Mouse (Mus musculus): ENCODE measurements around the gene Tex37.
A peak's percentile ranks its signal among the peaks of the same experiment; 100 is the strongest.

Tex37 gene

GRCm38 (mm10) chr6:70918827-70919226 lies at the start of gene Tex37:
Gene Tex37 (minus strand): TSS chr6:70918927.
- no peak for DNase-seq (ENCODE audit: low spot score in 2 of 2)

DNA sequence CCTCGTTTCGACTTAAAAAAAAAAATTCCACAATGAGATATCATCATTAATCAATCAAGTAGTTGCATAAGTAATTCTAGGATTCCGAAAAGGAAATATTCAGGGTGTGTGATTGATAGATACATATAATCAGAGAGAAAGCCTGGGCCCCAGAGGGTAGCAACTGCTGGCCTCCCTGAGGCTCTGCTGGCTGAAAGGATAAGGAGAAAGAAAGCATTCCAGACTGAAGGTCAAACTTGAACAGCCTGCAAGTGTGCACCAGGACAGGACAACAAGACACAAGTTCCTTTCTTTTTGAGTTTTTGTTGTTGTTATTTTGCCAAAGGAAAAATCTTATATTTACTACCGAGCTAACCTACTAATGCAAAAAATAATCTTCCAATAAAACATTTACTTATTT lies 49.6 kb upstream of the Tex37 start:
- no peak for DNase-seq (ENCODE audit: low spot score in 2 of 2)

DNA sequence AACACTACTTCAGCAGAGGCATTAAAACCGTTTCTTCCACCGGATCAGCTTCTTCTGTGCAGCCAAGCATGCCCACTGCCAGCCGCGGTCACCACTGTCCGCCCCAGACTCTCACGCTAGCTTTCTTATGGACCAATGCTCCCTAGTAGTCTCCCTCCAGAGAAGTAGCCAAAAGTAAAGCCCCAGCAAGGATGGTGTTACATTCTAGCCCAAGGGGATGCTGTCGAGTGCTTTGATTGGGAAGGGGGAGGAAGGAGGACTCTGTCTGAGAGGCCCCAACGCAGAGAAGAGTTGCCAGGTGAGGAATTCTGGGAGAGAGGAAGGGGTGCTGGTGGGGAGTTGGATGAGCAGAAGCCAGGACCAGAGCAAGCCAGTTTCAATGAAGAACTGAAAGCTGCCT lies 48.7 kb upstream of the Tex37 start:
- DNase-seq (ENCODE audit: low spot score in 2 of 2), result no peak

DNA sequence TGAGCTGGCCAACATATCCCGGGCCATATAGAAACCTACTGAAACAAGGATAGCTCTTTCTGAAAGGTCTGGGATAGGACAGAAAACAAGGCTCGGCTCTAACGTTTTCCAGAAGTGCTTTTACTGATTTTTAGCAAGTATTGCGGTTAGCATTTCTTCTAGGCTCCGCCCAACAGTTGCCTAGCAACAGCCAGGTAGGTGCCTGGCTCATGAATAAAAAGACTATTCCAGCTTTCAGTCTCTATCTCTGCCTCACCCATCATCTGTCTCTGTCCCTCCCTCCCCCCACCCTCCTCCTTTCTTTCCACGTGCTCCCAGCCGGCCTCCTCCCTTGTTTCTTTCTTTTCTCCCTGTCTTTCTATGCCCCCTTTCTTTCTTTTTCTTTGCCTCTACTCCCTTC lies 47.0 kb upstream of the Tex37 start:
- DNase-seq (ENCODE audit: low spot score in 2 of 2), result no peak

DNA sequence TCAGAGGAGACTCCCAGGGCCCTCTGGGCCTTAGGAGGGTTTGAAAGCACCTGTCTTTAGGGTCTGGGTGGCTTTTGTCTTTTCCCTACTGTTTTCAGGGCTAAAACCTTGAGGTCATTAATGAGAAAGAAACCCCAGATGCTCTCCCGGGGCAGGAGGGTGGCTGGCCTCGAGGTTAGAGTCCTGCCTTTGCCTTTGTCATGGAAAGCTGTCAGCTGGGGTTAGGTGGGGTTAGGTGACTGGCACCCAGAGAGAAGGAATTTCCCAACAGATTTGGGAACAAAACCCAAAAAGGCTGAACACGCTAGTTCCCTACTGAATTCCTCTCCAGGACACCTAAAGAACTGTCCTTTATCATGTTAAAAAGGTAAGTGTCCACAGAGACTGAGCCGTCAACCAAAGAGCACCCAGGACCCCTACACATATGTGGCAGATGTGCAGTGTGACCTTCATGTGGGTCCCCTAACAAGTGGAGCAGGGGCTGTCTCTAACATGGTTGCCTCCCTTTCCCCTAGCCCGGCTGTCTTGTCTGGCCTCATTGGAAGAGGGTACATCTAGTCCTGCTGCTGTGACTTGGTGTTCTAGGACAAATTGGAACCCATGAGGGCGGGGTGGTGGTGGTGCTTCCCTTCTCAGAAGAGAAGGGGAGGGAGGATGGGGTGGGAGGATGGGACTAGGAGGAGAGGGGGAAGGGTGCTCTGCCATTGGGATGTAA lies 45.5 kb upstream of the Tex37 start:
- DNase-seq (ENCODE audit: low spot score in 2 of 2), result no peak

GRCm38 (mm10) chr6:70957341-70957940 lies 38.7 kb upstream of the Tex37 start:
- DNase-seq (ENCODE audit: low spot score in 2 of 2), result no peak

DNA sequence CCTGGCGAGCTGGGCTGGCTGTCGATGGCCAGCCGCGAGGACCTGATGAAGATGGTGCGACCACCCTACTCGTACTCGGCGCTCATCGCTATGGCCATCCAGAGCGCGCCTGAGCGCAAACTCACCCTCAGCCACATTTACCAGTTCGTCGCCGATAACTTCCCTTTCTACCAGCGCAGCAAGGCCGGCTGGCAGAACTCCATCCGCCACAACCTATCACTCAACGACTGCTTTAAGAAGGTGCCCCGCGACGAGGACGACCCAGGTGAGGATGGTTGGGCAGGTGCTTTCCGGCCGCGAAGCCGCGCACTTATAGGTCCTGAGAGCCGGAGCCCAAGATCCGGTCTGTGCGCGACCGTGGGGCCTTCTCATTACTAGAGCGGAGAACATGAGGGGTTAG lies 38.2 kb upstream of the Tex37 start:
- DNase-seq (ENCODE audit: low spot score in 2 of 2), result no peak

DNA sequence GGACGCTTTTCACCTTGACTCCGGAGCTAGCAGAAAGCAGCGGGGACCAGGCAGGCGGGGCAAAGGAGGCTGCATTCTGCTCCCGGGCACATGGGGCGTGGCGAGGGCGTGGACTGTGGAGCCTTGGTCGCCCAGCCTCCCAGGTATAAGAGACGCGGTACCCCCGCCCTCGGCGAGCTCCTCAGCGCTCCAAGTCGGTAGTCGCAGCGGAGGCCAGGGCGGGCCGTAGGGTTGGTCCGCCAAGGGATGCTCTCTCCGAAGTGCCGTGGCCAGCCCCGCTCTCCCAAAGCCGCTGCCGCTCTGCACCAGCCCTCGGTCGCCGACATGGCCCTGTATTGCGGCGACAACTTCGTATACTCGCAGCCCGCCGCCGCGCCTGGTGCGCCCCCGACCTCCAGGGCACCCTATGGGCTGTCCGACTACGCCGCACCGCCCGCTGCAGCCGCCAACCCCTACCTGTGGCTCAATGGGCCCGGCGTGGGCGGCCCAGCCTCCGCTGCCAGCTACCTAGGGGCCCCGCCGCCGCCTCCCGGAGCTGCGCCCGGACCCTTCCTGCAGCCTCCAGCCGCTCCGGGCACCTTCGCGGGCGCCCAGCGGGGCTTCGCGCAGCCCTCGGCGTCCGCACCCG lies 37.7 kb upstream of the Tex37 start, which contains the start of gene Foxi3:
Gene Foxi3, plus strand, starts transcription at position 247 of the 628 bp plus-strand sequence.
- no peak for DNase-seq (ENCODE audit: low spot score in 2 of 2)

GRCm38 (mm10) chr6:70955841-70956240 lies 37.1 kb upstream of the Tex37 start:
- DNase-seq (ENCODE audit: low spot score in 2 of 2), result no peak

- DNase-seq (ENCODE audit: low spot score in 2 of 2), result no peak
Measured at GRCm38 (mm10) chr6:70955291-70955800, 36.6 kb upstream of the Tex37 start.

DNA sequence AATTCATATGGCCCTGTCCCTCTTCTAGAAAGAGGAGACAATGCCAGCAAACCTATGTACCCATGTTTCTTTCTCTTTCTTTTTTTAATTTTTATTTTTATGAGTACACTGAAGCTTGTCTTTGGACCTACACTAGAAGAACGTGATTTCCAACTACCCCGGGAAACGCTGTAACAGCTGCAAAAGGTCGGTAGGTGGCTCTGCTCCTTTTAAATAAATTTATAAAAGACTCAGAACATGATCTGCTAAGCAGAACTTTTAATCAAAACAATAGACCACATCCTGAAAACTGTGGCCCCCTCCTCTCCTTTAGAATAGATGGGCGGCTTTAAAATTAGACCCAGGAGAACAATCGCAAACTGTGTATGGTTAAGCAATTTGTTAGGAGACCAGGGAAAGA lies 35.3 kb upstream of the Tex37 start:
- DNase-seq (ENCODE audit: low spot score in 2 of 2), result no peak

DNA sequence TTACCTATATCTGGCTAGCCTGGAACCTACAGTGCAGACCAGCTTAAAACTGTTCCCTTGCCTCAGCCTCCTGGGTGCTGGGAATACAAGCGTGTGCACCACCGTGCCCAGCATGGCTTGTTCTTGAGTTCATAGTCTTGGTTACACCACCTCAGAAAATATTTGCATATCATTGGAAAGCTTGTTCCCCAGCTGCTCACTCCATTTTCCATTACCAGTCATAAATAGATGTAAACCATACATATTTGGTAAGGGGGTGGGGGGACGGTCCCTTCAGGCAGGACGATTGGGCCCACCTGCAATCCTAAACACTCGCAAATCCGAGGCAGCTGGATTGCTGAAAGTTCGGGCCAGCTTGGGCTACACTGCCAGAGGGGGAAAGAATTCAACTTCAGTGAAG lies 34.5 kb upstream of the Tex37 start:
- DNase-seq (ENCODE audit: low spot score in 2 of 2), result no peak

- DNase-seq (ENCODE audit: low spot score in 2 of 2), result no peak
Measured at GRCm38 (mm10) chr6:70931801-70932200, 13.1 kb upstream of the Tex37 start.

DNA sequence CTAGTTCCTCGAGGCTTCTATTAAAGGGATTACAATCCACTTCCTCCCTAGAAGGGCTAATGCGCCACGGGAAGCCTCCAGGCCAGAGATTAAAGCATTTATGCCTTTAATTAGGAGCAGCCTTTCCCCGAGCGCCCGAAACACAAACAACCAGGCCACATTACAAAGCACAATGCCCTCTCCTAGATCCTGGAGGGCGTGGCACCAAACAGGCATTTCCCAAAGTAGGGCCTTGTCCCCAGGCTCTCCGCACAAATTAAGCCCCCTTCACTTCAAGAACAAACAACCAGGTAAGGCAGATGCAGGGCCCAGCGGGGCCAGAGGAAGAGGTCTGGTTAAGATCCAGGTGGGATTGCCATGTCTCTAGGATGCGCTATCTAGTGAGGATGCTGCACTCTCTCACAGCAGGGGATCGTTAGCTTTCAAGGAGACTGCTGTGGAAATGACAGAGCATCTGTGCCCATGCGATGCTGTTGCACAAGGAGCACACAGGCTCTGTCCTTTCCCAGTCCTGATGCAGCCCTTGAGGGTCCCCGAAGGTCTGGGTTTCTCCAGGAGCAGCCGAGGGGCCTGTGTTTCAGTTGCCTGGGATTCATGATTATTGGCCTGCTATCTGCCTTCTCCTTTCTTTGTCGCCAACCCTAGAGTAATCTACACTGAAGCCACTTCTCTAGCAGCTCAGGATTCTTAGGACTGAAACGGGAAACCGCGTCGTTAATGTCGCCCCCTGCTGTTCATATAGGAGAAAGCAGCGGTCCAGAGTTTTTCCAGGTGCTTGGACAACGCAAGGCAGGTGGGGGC lies 2.7 kb upstream of the Tex37 start:
- peak in 1 of 2 experiments; percentile 9 for DNase-seq (ENCODE audit: low spot score in 2 of 2)

DNA sequence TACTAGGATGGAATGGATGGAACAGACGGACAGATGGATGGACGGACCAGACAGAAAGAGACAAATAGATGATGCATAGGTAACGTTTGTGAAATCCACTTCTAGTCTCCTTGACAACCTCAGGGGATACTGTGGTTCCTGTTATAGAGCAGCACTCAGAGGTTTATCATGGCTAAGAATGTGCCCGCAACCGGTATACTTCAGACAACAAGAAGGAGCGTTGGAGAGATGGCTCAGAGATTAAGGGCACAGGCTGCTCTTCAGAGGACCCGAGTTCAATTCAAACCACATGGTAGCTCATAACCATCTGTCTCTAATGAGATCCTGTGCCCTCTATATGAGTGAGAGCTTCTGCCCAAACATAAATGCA lies 6.3 kb downstream of the Tex37 start:
- no peak for DNase-seq (ENCODE audit: low spot score in 2 of 2)

DNA sequence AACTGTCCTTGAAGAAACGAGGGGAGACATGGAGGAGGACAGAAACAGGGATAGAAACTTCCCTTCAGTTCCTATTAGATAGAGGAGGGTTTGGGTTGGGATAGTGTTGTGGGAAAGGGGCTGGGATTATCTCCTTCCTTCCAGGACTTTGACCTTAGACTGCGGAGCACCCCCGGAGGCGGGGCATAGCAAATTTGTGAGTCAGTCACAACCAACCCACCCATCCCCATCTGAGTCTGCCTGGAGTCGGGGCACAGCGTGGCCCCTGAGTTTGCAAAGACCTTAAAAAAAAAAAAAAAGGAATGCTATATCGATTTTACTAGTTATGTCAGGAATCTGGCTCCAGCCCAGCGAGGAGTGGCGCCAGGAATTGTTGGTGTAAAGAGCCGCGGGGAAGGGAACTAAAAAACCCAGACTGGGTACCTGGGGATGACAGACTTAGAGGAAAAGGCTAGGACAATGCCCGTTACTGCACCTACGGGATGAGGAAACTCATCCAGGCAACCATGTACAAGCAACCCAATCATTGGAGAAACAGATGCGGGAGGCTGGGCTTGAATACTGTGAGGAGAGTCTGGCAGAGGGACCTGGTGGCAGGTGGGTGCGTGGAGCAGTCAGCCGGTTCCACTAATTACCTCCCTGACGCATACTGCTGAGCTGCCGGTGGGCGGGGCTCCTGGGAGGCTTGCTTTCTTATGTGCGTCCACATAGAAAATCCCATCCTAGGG lies 6.9 kb downstream of the Tex37 start:
- DNase-seq (ENCODE audit: low spot score in 2 of 2), result no peak

GRCm38 (mm10) chr6:70910285-70910684 lies 8.4 kb downstream of the Tex37 start:
- DNase-seq (ENCODE audit: low spot score in 2 of 2), result no peak

GRCm38 (mm10) chr6:70909572-70909971 lies 9.2 kb downstream of the Tex37 start:
- DNase-seq (ENCODE audit: low spot score in 2 of 2), result no peak

DNA sequence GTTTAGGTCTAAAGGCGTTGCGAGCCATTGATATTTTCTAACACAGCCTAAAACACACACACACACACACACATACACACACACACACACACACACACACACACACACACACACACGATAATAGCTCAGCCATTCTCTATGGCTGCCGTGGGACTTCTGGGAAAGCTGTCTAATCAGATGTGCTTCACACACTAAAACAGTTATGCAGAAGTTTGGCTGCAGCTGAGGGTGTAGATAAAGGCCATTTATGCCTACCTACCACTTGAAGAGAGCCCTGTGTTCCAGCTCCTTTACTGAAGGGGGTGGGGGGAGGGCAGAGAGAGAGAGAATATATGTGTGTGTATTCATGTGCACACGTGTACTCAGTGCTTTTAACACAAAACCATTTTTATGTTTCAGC lies 15.0 kb downstream of the Tex37 start:
- DNase-seq (ENCODE audit: low spot score in 2 of 2), result no peak

- no peak for DNase-seq (ENCODE audit: low spot score in 2 of 2)
Measured at GRCm38 (mm10) chr6:70899594-70900003, 19.1 kb downstream of the Tex37 start.

DNA sequence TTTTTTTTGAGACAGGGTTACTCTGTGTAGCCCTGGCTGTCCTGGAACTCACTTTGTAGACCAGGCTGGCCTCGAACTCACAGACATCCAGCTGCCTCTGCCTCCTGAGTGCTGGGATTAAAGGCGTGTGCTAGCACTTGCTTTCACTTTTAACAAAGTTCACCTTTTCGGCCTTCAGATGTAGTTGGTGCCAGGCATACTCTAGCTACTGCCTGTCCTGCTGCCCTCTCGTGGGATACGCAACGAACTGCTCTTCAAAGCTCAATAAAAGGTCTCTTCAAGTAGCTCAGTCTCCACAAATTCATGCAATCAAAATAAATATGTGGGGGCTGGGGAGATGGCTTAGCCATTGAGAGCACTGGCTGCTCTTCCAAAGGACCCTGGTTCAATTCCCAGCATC lies 20.6 kb downstream of the Tex37 start:
- DNase-seq (ENCODE audit: low spot score in 2 of 2), result no peak

DNA sequence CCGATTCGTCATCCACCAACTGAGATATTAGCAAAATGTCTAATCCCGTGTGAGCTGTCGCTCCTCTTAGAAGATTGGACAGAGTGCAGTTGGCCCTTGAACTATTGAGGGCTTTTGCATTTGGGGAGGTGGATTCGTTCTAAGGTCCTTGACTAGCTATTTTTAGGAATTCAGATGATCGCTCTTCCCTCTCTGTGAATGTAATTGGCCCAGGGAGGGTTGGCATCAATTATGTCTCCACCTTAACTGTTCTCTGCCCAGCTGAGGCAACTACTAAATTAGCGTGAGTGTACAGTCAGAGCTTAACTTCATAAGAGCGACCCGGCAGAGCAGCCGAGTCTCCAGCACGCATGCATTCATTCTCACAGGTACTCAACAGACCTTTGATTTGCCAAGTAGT lies 30.7 kb downstream of the Tex37 start:
- DNase-seq (ENCODE audit: low spot score in 2 of 2), result no peak
